Mouse (Mus musculus): Measurements from ENCODE around the gene Olfr338. TPM values are rescaled to one million over a fixed set of nuclear protein-coding genes. Genes with fewer than 3 reads are reported as not detected.

The Olfr338 gene
- not detected in 2 replicates for polyA plus RNA-seq (2012; rRNA removed)

GRCm38 (mm10) chr2:36373219-36373618 is at the start of gene Olfr338:
Gene Olfr338 (plus strand): TSS chr2:36373519.

GRCm38 (mm10) chr2:36418647-36419046 is 45.3 kb downstream of the Olfr338 start, which contains the start of gene Olfr339:
Gene Olfr339 (plus strand): TSS chr2:36418947.

Other genes starting within 250 kb of the Olfr338 start
- 33.9 and 37.2 TPM in 2 replicates for gene Mrrf, start 237.1 kb upstream of the Olfr338 start, polyA plus RNA-seq (2012; rRNA removed)
- 71.5 and 76.6 TPM in 2 replicates for gene Rbm18, start 236.7 kb upstream of the Olfr338 start, polyA plus RNA-seq (2012; rRNA removed)
- gene Ptgs1, start 143.1 kb upstream of the Olfr338 start, polyA plus RNA-seq (2012; rRNA removed), result 2.7 TPM in 2 replicates
- not detected in 2 replicates for gene Olfr339, start 45.4 kb downstream of the Olfr338 start, polyA plus RNA-seq (2012; rRNA removed)
- not detected in 2 replicates for gene Olfr340, start 79.1 kb downstream of the Olfr338 start, polyA plus RNA-seq (2012; rRNA removed)
- not detected in 2 replicates for gene Olfr341, start 108.9 kb downstream of the Olfr338 start, polyA plus RNA-seq (2012; rRNA removed)
- not detected in 2 replicates for gene Olfr342, start 151.5 kb downstream of the Olfr338 start, polyA plus RNA-seq (2012; rRNA removed)
- gene Olfr344, start 193.1 kb downstream of the Olfr338 start, polyA plus RNA-seq (2012; rRNA removed), result not detected in 2 replicates